Mouse (Mus musculus): Measurements from ENCODE around the gene Fancc.
"Not testable (repeated sequence)": the region's sequence is repeated elsewhere in the genome, so short reads cannot be mapped to it uniquely, and the experiment has no call there.

Fancc gene

DNA sequence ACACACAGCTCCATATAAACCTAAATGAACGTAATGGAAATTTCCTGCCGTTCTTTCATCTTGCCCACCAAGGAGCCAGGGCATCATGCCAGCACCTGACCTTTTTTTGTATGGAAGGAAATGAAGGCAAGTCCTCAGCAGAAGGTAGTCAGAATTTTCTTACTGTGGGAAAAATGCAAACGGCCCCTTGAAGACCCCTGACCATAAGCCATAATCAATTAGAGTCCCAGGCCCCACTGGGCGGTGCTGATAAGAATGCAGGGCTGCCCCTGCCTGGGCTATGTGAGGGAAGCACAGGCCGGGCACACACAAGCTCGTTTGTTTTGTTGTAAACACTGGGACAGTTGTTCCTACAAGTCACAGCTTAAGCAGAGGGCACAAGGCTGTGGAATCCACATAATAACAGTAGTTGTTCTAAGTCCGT is 179.4 kb downstream of the Fancc start:
- no peak for DNase-seq (ENCODE audit: low spot score in 2 of 2)

- no peak for DNase-seq (ENCODE audit: low spot score in 2 of 2)
Measured at GRCm38 (mm10) chr13:63316407-63316806, 180.7 kb downstream of the Fancc start.

DNA sequence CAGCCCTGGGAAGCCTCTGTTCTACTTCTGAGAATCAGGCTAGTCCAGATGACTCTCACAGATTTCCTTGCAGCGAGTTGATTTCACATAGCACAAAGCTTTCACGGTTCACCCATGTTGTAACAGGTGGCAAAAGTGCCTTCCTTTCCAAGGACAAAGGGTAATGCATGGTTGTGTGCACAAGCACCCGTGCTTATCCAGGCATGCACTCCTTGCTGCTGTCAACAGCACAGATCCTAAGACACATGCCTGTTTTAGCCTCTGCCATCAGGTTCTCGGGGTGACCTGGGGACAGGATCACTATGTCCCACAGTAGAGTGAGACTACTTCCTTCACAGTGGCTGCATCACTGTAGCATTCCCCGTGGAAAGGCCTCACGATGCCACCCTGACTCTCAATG is 181.3 kb downstream of the Fancc start:
- DNase-seq (ENCODE audit: low spot score in 2 of 2) = no peak

- not testable (repeated sequence) for DNase-seq (ENCODE audit: low spot score in 2 of 2)
Measured at GRCm38 (mm10) chr13:63315111-63315510, 182.0 kb downstream of the Fancc start.

GRCm38 (mm10) chr13:63314608-63314920 is 182.5 kb downstream of the Fancc start:
- DNase-seq (ENCODE audit: low spot score in 2 of 2) = no peak

DNA sequence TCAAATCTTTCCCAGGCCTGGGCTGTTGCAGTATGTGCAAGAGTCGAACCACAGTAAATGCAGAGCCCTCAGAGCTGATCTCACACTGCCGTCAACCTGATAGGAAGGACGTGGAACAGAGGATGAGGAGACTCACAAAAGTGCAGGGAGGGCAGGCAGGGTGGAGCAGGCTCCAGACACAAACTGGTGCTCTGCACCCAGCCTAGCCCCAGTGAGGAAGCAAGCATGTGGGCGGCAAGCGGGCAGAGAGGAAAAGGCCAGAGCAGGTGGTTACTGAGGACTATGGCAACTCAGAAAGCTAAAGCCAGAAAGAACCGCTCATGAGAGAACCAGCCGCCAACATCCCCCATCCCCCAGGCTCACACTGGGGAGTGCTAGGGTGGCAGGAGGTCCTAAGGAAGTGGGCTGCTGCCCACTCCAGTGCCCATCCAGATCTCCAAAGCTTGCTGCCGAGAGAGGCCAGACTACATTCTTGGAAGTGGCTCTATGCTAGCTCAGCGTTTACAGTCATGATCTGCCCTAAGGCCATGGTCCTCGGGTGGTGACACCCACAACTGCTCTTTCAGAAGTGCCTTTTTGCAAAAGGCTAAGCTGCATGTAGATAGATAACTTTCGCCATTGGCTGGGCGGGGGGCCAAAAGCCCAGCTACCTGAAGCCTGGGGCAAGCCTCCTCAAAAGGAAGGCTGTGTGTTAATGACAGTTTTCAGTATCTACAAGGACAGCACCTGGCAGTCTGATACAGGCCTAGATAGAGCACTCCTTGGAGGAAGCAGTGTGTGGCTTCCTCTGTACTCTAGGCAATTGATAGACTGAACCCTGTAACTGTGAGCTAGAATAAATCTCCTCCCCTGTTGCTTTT is 183.1 kb downstream of the Fancc start:
- no peak for DNase-seq (ENCODE audit: low spot score in 2 of 2)

DNA sequence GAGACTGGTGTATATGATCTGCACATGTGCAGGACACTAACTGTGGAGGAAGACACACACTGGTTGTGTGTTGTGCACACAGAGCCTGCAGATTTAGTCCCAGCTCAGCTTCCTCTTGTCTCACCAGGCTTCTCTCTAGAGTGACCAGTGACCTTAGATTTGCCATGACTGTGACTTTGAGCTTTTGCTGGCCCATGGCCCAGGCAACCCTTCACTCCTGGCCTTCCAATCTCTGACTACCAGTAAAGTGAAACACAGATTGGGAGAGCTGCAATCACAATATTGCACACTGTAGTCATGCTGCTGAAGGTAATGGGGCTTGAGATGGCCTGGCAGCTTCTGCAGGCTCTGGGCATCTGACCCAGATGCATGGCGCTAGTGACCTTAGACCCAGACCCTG is 183.8 kb downstream of the Fancc start:
- DNase-seq (ENCODE audit: low spot score in 2 of 2) = no peak

DNA sequence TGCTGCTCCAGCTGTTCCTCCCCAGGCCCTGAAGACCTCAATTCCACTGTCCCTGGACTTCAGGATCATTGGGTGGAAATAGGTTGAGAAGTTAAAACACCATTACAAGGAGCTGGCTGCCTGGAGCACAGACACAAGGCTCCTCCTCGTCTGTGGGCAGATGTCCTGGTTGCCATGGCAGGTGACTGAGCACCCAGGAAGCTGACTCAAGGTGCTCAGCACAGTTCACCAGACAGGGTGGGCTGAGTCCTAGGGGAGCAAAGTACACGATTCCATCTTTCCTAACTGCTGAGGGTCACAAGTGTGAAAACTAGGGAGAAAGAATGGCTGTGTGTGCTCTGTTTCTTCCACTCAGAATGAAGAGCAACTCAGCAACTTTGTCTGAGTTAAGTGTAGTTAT is 185.9 kb downstream of the Fancc start:
- no peak for DNase-seq (ENCODE audit: low spot score in 2 of 2)

GRCm38 (mm10) chr13:63309563-63309962 is 187.5 kb downstream of the Fancc start:
- no peak for DNase-seq (ENCODE audit: low spot score in 2 of 2)

GRCm38 (mm10) chr13:63306768-63307167 is 190.3 kb downstream of the Fancc start:
- DNase-seq (ENCODE audit: low spot score in 2 of 2) = peak in 1 of 2 experiments; percentile 63

DNA sequence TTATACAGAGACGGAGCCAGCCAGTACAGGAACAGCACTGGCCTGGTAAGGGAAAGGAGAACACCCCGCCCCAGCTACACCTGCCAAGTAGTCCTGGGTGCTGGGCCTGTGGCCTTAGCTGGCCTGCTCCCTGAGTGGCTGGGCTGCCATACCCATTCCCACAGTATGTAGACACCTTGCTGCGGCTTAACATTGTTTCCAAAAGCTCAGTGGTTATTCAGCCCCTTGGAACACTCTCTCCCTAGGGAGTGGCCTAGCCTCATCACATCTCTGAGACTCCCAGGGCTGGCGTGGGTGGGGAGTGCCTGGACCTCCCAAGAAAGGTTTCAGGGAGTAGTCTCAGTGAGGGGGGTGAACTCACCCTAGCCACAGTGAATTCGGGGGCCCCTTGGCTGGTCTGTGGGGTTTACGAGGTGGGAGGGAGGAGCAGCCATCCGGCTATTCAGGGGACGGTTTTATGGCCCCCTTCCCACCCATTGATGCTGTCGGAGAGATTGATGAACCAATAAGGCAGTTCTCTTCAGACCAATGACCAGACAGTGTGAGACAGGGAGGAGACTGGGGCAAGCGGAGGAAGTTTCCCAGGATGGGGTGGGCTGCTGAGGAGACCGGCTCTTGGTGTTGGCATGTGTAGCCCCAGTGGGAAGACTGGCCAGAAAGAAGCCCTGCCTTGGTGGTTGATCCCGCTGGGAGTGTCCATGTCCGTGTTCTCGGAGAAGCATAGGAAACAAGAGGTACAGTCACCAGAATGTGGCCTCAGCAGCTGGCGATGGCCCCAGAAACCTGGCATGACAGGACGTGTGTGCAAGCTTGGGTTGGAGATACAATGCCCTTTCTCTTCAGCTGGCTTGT is 191.7 kb downstream of the Fancc start:
- DNase-seq (ENCODE audit: low spot score in 2 of 2) = no peak

GRCm38 (mm10) chr13:63304799-63305159 is 192.3 kb downstream of the Fancc start:
- no peak for DNase-seq (ENCODE audit: low spot score in 2 of 2)

DNA sequence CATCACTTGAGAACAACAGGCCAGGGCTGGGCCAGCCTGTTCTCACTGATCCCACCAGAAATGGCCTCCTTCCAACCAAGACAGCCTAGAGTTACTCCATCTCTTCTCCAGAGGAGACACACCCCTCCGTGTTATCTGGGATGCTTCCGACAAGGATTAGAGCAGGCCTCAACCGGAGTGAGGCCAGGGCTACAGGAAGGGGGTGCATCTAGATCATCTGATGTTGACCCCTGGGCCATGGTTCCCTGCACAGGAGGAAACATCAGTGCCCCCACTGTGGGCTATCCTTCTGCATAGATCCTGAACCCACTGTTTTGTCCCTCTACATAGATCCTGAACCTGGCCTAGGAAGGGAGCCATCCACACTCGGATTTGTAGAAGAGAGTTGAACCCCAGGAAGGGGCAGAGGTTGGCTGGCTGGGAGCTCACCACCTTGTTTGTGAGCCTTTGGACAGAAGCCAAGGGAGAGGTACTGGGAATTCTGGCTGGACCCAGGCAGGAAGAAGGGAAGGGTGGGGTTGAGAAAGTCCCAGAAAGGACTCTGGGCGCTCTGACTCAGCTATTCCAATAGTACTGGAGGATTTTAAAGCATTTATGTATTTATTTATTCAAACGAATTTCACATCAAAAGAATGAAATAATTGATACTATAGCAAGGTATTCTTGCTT is 192.8 kb downstream of the Fancc start:
- DNase-seq (ENCODE audit: low spot score in 2 of 2) = no peak

- no peak for DNase-seq (ENCODE audit: low spot score in 2 of 2)
Measured at GRCm38 (mm10) chr13:63302381-63302780, 194.7 kb downstream of the Fancc start.

DNA sequence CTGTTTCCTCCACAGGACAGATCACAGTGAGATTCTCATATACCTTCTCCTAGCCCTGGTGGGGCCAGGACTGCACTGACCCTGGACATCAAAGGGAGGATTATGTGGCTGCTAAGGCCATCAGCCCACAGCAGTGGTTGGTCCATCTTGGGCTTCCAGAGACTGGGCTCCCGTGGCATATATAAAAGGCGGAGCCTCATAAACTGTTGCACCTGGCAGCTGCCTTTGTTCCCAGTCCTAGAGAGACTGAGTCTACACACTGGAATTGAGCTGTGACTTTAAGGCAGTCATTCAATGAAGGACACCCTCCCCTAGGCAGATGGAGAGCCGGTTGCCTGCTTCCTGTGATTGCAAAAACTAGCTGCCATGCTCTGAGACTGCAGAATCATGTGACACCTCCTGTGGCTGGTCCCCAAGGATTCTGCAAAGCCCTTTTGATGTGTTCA is 195.3 kb downstream of the Fancc start:
- no peak for DNase-seq (ENCODE audit: low spot score in 2 of 2)

- DNase-seq (ENCODE audit: low spot score in 2 of 2) = no peak
Measured at GRCm38 (mm10) chr13:63300929-63301328, 196.1 kb downstream of the Fancc start.

- DNase-seq (ENCODE audit: low spot score in 2 of 2) = no peak
Measured at GRCm38 (mm10) chr13:63298931-63299330, 198.1 kb downstream of the Fancc start.

GRCm38 (mm10) chr13:63297933-63298332 is 199.1 kb downstream of the Fancc start:
- DNase-seq (ENCODE audit: low spot score in 2 of 2) = no peak

GRCm38 (mm10) chr13:63297003-63297402 is 200.1 kb downstream of the Fancc start:
- no peak for DNase-seq (ENCODE audit: low spot score in 2 of 2)

GRCm38 (mm10) chr13:63296300-63296699 is 200.8 kb downstream of the Fancc start:
- DNase-seq (ENCODE audit: low spot score in 2 of 2) = no peak

DNA sequence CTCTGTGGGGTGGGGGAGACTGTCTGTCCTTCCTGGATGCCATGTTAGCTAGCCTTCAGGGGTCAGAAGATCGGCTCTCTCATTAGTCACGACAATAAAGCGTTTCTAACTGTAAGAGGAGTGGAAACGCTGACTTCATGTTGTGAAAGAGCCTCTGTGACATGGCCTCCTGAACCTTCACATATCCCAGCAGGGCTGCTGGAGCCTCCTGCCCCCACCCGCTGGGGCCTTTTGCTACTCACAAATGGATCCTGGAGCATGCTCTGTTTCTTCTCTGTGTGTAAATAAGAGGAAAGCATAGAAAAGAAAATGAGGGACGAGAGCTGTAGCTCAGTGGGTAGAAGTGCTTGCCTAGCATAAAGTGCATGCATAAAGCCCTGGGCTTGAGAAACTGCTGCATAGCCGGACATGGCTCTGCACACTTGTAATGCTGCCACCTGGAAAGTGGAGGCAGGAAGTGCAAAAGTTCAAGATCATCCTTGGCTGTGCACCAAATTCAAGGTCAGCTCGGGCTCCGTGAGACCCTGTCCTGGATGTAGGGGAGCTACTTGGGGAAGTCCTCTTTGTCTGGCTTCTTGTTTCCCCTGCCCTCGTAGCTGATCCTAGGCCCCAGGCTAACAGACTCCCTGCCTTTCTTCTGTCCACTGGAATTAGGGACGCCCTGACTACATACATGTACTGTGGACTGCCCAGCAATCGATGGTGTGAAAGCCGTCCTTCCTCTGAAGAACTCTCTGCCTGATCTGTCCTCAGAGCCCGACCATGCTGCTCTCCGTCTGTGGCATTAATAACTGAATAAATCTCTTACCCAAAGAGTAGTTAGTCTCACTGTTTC is 202.5 kb downstream of the Fancc start:
- DNase-seq (ENCODE audit: low spot score in 2 of 2) = no peak

Measured in frontal cortex, postnatal 36 days (tissue).